Mouse (Mus musculus): Measurements from ENCODE around the gene Gm6020. TPM values are rescaled to one million over a fixed set of nuclear protein-coding genes. Genes with fewer than 3 reads are reported as not detected.

The Gm6020 gene
- not detected in 2 replicates for polyA plus RNA-seq (2012; ENCODE audit: low replicate concordance)

DNA sequence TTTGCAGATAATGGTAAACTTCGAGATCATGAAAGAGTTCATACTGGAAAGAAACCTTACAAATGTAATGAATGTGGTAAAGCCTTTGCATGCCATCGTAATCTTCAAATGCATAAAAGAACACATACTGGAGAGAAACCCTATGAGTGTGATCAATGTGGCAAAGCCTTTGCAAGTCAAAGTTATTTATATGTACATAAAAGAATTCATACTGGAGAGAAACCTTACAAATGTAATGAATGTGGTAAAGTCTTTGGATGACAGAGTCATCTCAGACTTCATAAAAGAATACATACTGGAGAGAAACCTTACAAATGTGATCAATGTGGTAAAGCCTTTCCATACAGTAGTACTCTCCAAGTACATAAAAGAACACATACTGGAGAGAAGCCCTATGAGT, at the start of gene Gm6020:
TSS of gene Gm6020 (plus strand) at position 301 of the 400 bp plus-strand sequence.

DNA sequence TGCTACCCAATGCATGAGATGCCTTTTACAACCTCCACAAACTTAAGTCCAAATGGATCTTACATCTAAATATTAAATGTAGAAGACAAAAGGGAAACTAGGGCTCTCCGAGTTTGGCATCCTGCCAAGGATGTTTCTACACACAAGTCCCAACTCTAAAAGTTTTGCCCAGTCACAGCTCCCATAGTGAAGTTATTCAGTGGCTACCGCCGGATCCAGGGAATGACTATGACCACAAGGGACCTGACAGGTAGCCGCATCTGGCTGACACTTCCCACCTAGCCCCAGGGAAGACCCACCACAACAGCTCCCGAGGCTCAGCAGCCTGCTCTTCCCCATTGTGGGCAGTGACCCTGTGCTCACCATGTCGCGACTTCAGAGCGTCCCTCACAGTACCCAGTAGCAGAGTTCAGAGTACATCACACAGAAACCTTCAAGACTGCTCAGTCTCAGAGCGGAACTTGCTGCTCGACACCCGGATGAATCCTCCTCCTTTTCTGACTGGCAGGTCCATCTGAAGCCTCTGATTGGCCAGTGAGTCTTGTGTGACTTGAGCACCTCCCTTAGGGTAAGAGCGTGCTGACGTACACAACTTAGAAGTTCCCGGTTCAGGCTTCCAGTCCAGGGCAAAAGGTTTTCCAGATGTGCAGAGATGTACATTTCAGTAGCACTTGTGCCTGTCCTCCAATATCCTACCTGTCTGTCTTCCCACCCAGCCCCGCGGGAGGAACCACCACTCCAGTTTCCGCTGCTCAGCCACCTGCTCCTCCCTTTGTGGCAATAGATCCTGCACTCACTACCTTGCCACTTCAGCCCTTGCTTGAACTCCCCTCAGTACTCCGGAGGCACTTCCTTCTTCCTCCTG, 43.1 kb upstream of the Gm6020 start, which contains the start of gene Zfp950:
TSS of gene Zfp950 (minus strand) at position 499 of the 865 bp plus-strand sequence.

DNA sequence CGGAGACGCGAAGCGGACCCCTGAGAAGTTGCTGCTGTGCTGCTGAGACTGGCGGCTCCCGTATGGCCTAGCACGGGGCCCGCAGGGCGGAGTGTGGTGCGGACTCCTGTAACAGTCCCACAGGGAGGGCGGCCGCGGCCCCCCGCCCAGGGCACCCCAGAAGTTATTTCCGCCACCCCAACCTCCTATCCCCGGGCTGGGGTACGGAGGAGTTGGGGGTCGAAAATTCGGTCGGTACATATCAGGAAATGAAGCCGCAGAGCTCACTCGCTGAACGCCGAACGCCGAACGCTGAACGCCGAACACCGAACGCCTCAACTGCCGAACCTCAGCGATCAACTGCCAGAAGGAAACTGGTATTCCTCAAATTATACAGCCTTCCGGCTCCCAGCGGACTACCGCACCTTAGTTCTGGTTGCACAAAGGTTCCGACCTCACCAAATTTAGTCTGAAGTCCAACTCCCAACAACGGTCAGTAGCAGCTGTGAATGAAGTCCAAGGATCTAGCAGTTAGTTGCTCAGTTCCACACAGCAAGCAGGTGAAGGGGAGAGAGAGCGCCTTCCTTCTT, 7.8 kb upstream of the Gm6020 start, which contains the start of gene Gm7102:
TSS of gene Gm7102 (minus strand) at position 554 of the 569 bp plus-strand sequence.

DNA sequence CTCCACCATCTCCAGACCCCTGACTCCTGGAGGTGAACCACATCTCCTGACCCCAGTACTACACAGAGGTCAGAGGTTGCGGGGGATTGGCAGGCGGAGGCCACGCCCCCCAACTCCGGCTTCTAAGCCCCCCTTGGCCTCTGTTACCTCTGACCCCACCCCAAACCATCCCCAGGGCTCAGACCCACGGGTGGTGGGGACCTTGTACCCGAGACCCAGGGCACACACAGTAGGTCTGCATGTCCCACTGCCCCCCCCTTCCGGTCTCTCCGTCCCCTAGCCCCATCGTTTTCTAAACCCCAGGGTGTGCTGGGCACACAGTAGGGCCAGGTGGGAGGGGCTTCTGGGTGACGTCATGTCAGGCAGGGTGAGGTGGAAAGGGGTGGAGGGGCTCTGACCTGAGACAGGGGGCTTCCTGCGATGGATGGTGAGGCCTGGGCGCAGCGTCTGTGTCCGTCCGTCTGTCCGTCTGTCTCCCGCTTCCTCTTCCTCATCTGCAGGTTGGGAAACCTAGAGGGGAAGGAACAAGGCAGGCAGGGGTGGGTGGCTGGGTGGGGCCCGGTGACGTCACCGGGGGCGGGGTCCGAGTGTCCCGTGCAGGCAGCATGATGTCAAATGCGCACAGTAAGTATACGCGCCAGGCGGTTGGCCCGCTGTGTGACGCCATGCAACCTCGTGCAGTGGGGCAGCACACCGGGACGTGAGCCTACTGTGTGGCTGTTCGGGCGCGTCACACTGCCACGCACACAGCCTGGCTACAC, 44.4 kb downstream of the Gm6020 start, which contains the start of gene Csf2ra:
TSS of gene Csf2ra (minus strand) at position 489 of the 761 bp plus-strand sequence.

Other genes starting within 250 kb of the Gm6020 start
- gene Zfp950, start 43.0 kb upstream of the Gm6020 start, polyA plus RNA-seq (2012; ENCODE audit: low replicate concordance), result 1.6 and 2.4 TPM in 2 replicates
- 0.13 TPM in 1 of 2 replicates, not detected in the other for gene Gm7102, start 7.6 kb upstream of the Gm6020 start, polyA plus RNA-seq (2012; ENCODE audit: low replicate concordance)
- gene Csf2ra, start 44.5 kb downstream of the Gm6020 start, polyA plus RNA-seq (2012; ENCODE audit: low replicate concordance), result 168 and 595 TPM in 2 replicates
- not detected in 2 replicates for gene Gm21060, start 113.2 kb downstream of the Gm6020 start, polyA plus RNA-seq (2012; ENCODE audit: low replicate concordance)

All from hematopoietic multipotent progenitor cell, adult 10-12 weeks (in vitro differentiated cells).